Mouse (Mus musculus) CH12.LX (cell line): ENCODE measurements at regions not wholly inside any gene's neighbourhood (a gene's known extent, or its start where the extent isn't known, plus 50 kb on each side); places are given as distances from the start of the nearest gene placed in this dataset.

Experiments used
- BHLHE40 ChIP-seq: IDR thresholded peaks from 2 replicates; pipeline ENCODE4 v1.6.1; 2011; ENCODE audit warnings: mild to moderate bottlenecking, low read depth, low read length, improper control_type of control experiment
- CTCF ChIP-seq, 2 experiments: IDR thresholded peaks in 1 of 2; conservative IDR thresholded peaks in 1 of 2; 2 replicates each; pipeline ENCODE4 v1.5.1; 2011 to 2012; ENCODE audit warnings: low read depth in 2 of 2, low read length in 2 of 2, improper control_type of control experiment in 1 of 2, inconsistent platforms in 1 of 2, mild to moderate bottlenecking in 1 of 2, moderate library complexity in 1 of 2
- EP300 ChIP-seq: IDR thresholded peaks from 2 replicates; pipeline ENCODE4 v1.6.1; 2011; ENCODE audit warnings: low read length, improper control_type of control experiment
- JUND ChIP-seq: conservative IDR thresholded peaks from 2 replicates; pipeline ENCODE4 v1.6.1; 2011; ENCODE audit warnings: low read depth, low read length, improper control_type of control experiment
- MAX ChIP-seq: IDR thresholded peaks from 2 replicates; pipeline ENCODE4 v1.6.1; 2011; ENCODE audit warnings: low read length, improper control_type of control experiment
- POLR2A ChIP-seq: IDR thresholded peaks from 2 replicates; pipeline ENCODE4 v1.6.1; 2011; ENCODE audit warnings: low read depth, mild to moderate bottlenecking, improper control_type of control experiment, low read length
- POLR2AphosphoS2 ChIP-seq: IDR thresholded peaks from 2 replicates; pipeline ENCODE4 v1.6.1; 2011; ENCODE audit warnings: low read depth, low read length, improper control_type of control experiment

- TF ChIP-seq POLR2A (no peak), CTCF (conservative IDR thresholded peaks at IDR 0.05 in 1 of 2, IDR thresholded peaks at IDR 0.05 in 1 of 2; ENCODE audit: low read depth in 2 of 2, low read length in 2 of 2) (no peak), EP300 (no peak), BHLHE40 (no peak), MAX (no peak), JUND (no peak), POLR2AphosphoS2 (no peak)
Measured at GRCm38 (mm10) chr3:15126736-15127135, 205.4 kb downstream of the Gm9733 start.
